Comparison of ENCODE assay signal across 25 mouse cellular contexts in genomic region chr5:129535431-129535830, GRCm38 (mm10). TPM values are rescaled to one million over a fixed set of nuclear protein-coding genes. Genes with fewer than 3 reads are reported as not detected.
A peak's percentile ranks its signal among the peaks of the same experiment; 100 is the strongest.
DNase-seq lines count a peak whose midpoint lies in the region; ATAC-seq and TF ChIP-seq lines count a peak whose summit lies in the region.
"Had no signal": no experiment of that assay in that cellular context is flagged by ENCODE, and none has a peak within 500 bp of the region (broad histone marks: within the 10 kb centered on the region; RNA-seq: fewer than 3 reads in every experiment).

No protein-coding gene starts in this region.

- no peak for ATAC-seq in heart, embryonic 11.5 days (replicated peaks; ENCODE audit: insufficient number of reproducible peaks, low FRiP score, low TSS enrichment)
- no peak for ATAC-seq in heart, embryonic 16.5 days (replicated peaks; ENCODE audit: extremely low read depth, insufficient read depth, low FRiP score)
- ATAC-seq: CD4-positive, CD25-positive, alpha-beta regulatory T cell, adult 4 months; midbrain, embryonic 15.5 days had no signal

- 64% methylated on average over 3 of the region's 3 CpGs for WGBS in heart, embryonic 11.5 days (ENCODE audit: insufficient replicate concordance)
- 60% methylated on average over 3 of the region's 3 CpGs for WGBS in heart, embryonic 16.5 days

- DNase-seq in heart, postnatal 25 days (ENCODE audit: low spot score) = no peak
- no peak for DNase-seq in left cerebral cortex, adult 2 months (ENCODE audit: extremely low spot score in 1 of 2, low spot score in 2 of 2)
- no peak for DNase-seq in left cerebral cortex, adult 11 months (ENCODE audit: low spot score)
- DNase-seq in ovary, adult 18-20 months (ENCODE audit: low spot score) = no peak
- DNase-seq in cerebellum, adult 8-10 months = no peak
- DNase-seq: adrenal gland, postnatal 25 days; cerebellum, adult 11-12 months; cerebellum, postnatal 10 days; layer of hippocampus, postnatal 36 days; liver; lung, adult 2 months; lung, postnatal 10 days; right cerebral cortex, postnatal 25 days; thymus, postnatal 4 days had no signal

- H3K4me2 ChIP-seq in heart, embryonic 11.5 days = no peak overlapping the region
- H3K4me2 ChIP-seq in heart, embryonic 16.5 days (ENCODE audit: low read depth, low read length) = no peak overlapping the region
- H3K4me2 ChIP-seq: hindbrain, embryonic 13.5 days; kidney, embryonic 15.5 days; midbrain, embryonic 15.5 days; neural tube, embryonic 15.5 days had no signal

- no peak overlapping the region for H3K9ac ChIP-seq in heart, embryonic 11.5 days (ENCODE audit: low read depth, low read length)
- H3K9ac ChIP-seq in heart, embryonic 16.5 days (ENCODE audit: low read length) = no peak overlapping the region
- H3K9ac ChIP-seq: hindbrain, embryonic 13.5 days; kidney, embryonic 15.5 days; liver, embryonic 14.5 days; midbrain, embryonic 15.5 days; neural tube, embryonic 15.5 days had no signal

- peaks cover 17% of the 10 kb centered on the region; the same call in 1 of the 2 replicates for H3K4me1 ChIP-seq in heart, embryonic 11.5 days (ENCODE audit: control insufficient read depth, insufficient read depth, low read length)
- peaks cover 22% of the 10 kb centered on the region for H3K4me1 ChIP-seq in heart, embryonic 16.5 days (ENCODE audit: control insufficient read depth, insufficient read depth, low read length)
- H3K4me1 ChIP-seq: hindbrain, embryonic 13.5 days; kidney, embryonic 15.5 days; midbrain, embryonic 10.5 days; midbrain, embryonic 15.5 days; neural tube, embryonic 15.5 days had no signal

- no peak for TF ChIP-seq CTCF in left cerebral cortex, adult 2 months (IDR thresholded peaks at IDR 0.05)

- intact Hi-C loops in heart, postnatal 25 days (cut with DNase I) = no loop called here
- intact Hi-C loops in left cerebral cortex, adult 2 months (cut with DNase I) = loop anchor here (2.0 to 5.0 kb wide), 2 partner anchors 45 to 78 kb away; no protein-coding TSS in a partner anchor

- H3K27ac ChIP-seq in heart, embryonic 11.5 days (ENCODE audit: low read depth, low read length) = peak overlapping the region; percentile 35; the same call in 1 of the 2 replicates
- H3K27ac ChIP-seq in left cerebral cortex, adult 2 months = peak overlapping the region; percentile 83
- H3K27ac ChIP-seq in heart, embryonic 16.5 days (ENCODE audit: low read length) = peak overlapping the region; percentile 38
- H3K27ac ChIP-seq: hindbrain, embryonic 13.5 days; kidney, embryonic 15.5 days; liver, embryonic 14.5 days; macrophage; midbrain, embryonic 10.5 days; midbrain, embryonic 15.5 days; neural tube, embryonic 15.5 days had no signal

- no peaks in the 10 kb centered on the region for H3K9me3 ChIP-seq in heart, embryonic 11.5 days (replicated peaks; ENCODE audit: control insufficient read depth, low read length)
- H3K9me3 ChIP-seq in heart, embryonic 16.5 days (replicated peaks; ENCODE audit: control insufficient read depth, low read length) = no peaks in the 10 kb centered on the region
- H3K9me3 ChIP-seq: hindbrain, embryonic 13.5 days; kidney, embryonic 15.5 days; midbrain, embryonic 10.5 days; midbrain, embryonic 15.5 days; neural tube, embryonic 15.5 days had no signal

- no peaks in the 10 kb centered on the region for H3K27me3 ChIP-seq in heart, embryonic 11.5 days (ENCODE audit: control insufficient read depth, insufficient read depth, low read length)
- no peaks in the 10 kb centered on the region for H3K27me3 ChIP-seq in heart, embryonic 16.5 days (ENCODE audit: control insufficient read depth, insufficient read depth, low read length)
- H3K27me3 ChIP-seq: hindbrain, embryonic 13.5 days; kidney, embryonic 15.5 days; midbrain, embryonic 15.5 days; neural tube, embryonic 15.5 days had no signal

- no peak overlapping the region for H3K4me3 ChIP-seq in heart, embryonic 11.5 days (ENCODE audit: low read depth, low read length)
- no peak overlapping the region for H3K4me3 ChIP-seq in left cerebral cortex, adult 2 months
- no peak overlapping the region for H3K4me3 ChIP-seq in heart, embryonic 16.5 days (ENCODE audit: low read length)
- H3K4me3 ChIP-seq: erythroblast, embryonic 14.5 days; hindbrain, embryonic 13.5 days; kidney, embryonic 15.5 days; midbrain, embryonic 10.5 days; midbrain, embryonic 15.5 days; neural tube, embryonic 15.5 days had no signal

- peaks cover 6% of the 10 kb centered on the region; the same call in 1 of the 2 replicates for H3K36me3 ChIP-seq in heart, embryonic 11.5 days (ENCODE audit: control insufficient read depth, insufficient read depth, low read length)
- H3K36me3 ChIP-seq in heart, embryonic 16.5 days (ENCODE audit: control insufficient read depth, insufficient read depth) = 0 out of 2 replicates have a peak, but pooled peaks cover 12% of the 10 kb centered on the region

RNA-seq across cellular contexts. Expression of gene Sfswap, which starts 34.4 kb away (rescaled TPM):
- 25.6 and 31.0 TPM in 2 replicates for polyA plus RNA-seq in heart, embryonic 11.5 days (2014; fragmentation: Nextera tagmentation; extraction: Ambion mirVana)
- 10 to 100 TPM; 30.3 to 33.7 TPM for total RNA-seq in heart, postnatal 25 days (2021)
- 100 to 1,000 TPM; 108 to 118 TPM for total RNA-seq in left cerebral cortex, adult 2 months (2021)
- polyA plus RNA-seq in heart, embryonic 16.5 days (2015; fragmentation: Nextera tagmentation; extraction: Ambion mirVana) = 22.4 and 24.4 TPM in 2 replicates

RNA-seq across cellular contexts. Expression of gene Mmp17, which starts 48.5 kb away (rescaled TPM):
- polyA plus RNA-seq in heart, embryonic 11.5 days (2014; fragmentation: Nextera tagmentation; extraction: Ambion mirVana) = 0.37 and 0.51 TPM in 2 replicates
- 1 to 10 TPM in 1 of 2 experiments, under 1 TPM in 1; 0.98 to 1.2 TPM for total RNA-seq in heart, postnatal 25 days (2021)
- total RNA-seq in left cerebral cortex, adult 2 months (2021) = 100 to 1,000 TPM; 107 to 113 TPM
- 1.3 and 1.5 TPM in 2 replicates for polyA plus RNA-seq in heart, embryonic 16.5 days (2015; fragmentation: Nextera tagmentation; extraction: Ambion mirVana)
- polyA plus RNA-seq: macrophage had no signal

Comparison
In these comparisons a context has a peak if more than half of its experiments do, and no peak if none do; other contexts are left out.
1. RNA of gene Mmp17, which starts 48.5 kb away (total RNA-seq): 107 to 113 TPM in left cerebral cortex, adult 2 months; 0.98 to 1.2 TPM in heart, postnatal 25 days; every median in the first group is over 10 times any median in the second.
2. Peak in every context shown above with its lines, with median percentiles within 50 percentile points of each other: H3K27ac ChIP-seq.